Mouse (Mus musculus) bone marrow macrophage, adult 2 months (primary cell): Measurements from ENCODE around the gene Tmem125.

ENCODE experiments used
- CTCF ChIP-seq: IDR thresholded peaks from 2 replicates; pipeline ENCODE4 v1.5.1; 2012; ENCODE audit warnings: low read depth, mild to moderate bottlenecking, low read length, moderate library complexity
- POLR2A ChIP-seq: IDR thresholded peaks from 2 replicates; pipeline ENCODE4 v1.6.1; 2012; ENCODE audit warnings: mild to moderate bottlenecking, low read depth, low read length, borderline replicate concordance

DNA sequence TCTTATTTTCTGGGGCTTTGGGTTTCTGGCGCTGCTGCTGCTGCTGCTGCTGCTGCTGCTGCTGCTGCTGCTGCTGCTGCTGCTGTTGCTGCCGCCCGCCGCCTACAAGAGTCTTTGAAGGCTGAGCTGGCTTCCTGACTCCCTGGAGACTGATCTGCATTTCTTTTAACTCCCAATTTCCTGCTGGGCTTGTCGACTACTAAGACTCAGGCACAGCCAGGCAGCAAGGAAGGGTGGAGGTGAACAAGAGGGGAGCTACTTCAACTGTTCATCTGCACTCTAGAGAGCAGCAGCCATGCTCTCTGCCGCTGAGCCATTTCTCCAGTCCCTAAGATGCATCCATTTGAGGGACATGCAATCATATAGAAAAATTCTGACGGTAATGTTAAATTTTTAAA is 45.9 kb upstream of the Tmem125 start:
- no peak for TF ChIP-seq CTCF
- TF ChIP-seq POLR2A, result no peak
